In genomic region chr13:111687285-111687781, GRCm38 (mm10) we compare ENCODE assay signal across 8 mouse cellular contexts. TPM values are rescaled to one million over a fixed set of nuclear protein-coding genes. Genes with fewer than 3 reads are reported as not detected.
DNase-seq lines count a peak whose midpoint lies in the region; ATAC-seq and TF ChIP-seq lines count a peak whose summit lies in the region.

No protein-coding gene starts in this region.

- H3K4me1 ChIP-seq in hindbrain, embryonic 13.5 days (replicated peaks) = peaks cover 15% of the 10 kb centered on the region

- peak overlapping the region; percentile 98 for H3K9ac ChIP-seq in hindbrain, embryonic 13.5 days

- H3K36me3 ChIP-seq in hindbrain, embryonic 13.5 days = peaks cover 13% of the 10 kb centered on the region

- H3K9me3 ChIP-seq in hindbrain, embryonic 13.5 days = no peaks in the 10 kb centered on the region

- peak overlapping the region; percentile 94 for H3K4me2 ChIP-seq in hindbrain, embryonic 13.5 days

- WGBS in hindbrain, embryonic 13.5 days = under 1% methylated on average over 35 of the region's 35 CpGs

- peak overlapping the region; percentile 98 for H3K27ac ChIP-seq in hindbrain, embryonic 13.5 days

- peak overlapping the region; percentile 97 for H3K4me3 ChIP-seq in hindbrain, embryonic 13.5 days

- POLR2A ChIA-PET in Patski (lab: Charles Lee) = interaction anchor here (1.0 kb wide), 1 partner anchor 16 kb away, joined by 5 read pairs; no protein-coding TSS in a partner anchor

- peaks cover 5% of the 10 kb centered on the region for H3K27me3 ChIP-seq in Patski
- peaks cover 4% of the 10 kb centered on the region; the same call in 1 of the 2 replicates for H3K27me3 ChIP-seq in hindbrain, embryonic 13.5 days

- in situ Hi-C loops in Patski (cut with MboI; ENCODE audit: low pct_unique_long_range_greater_than_20kb) = no loop called here

- CTCF ChIA-PET in Patski (lab: Charles Lee) = interaction anchor here (0.8 to 2.0 kb wide), 5 partner anchors 14 to 266 kb away, joined by 3 to 5 read pairs (median 3); no protein-coding TSS in a partner anchor

- ATAC-seq in Patski = peak; percentile 37
- peak; percentile 64 for ATAC-seq in hindbrain, embryonic 13.5 days (ENCODE audit: low FRiP score)

- no peak for DNase-seq in Patski (ENCODE audit: low read depth, low spot score)
- DNase-seq in cerebellum, postnatal 14 days = peak; percentile 58 to 66
- DNase-seq in frontal cortex, postnatal 14 days (ENCODE audit: low spot score in 2 of 2) = peak; percentile 29 to 48
- DNase-seq in layer of hippocampus, postnatal 36 days = peak; percentile 41 to 56
- peak; percentile 75 for DNase-seq in lung, postnatal 36 days
- DNase-seq in right cerebral cortex, adult 2 months (ENCODE audit: low spot score in 2 of 2) = peak; percentile 54 to 63
- peak; percentile 26 for DNase-seq in urinary bladder, postnatal 10 days (ENCODE audit: low spot score)

- TF ChIP-seq CTCF in Patski (IDR thresholded peaks at IDR 0.05) = no peak

RNA-seq across cellular contexts. Expression of gene Mier3, which starts 6.6 kb away (rescaled TPM):
- 16.5 TPM for polyA plus RNA-seq in Patski (2021)
- 18.7 and 19.5 TPM in 2 replicates for polyA plus RNA-seq in hindbrain, embryonic 13.5 days (2015; fragmentation: Nextera tagmentation; extraction: Ambion mirVana)
- total RNA-seq in layer of hippocampus, postnatal 36 days (2021) = 10 to 100 TPM; 24.7 to 33.8 TPM
